Mouse (Mus musculus) hindbrain, postnatal 0 days (tissue): ENCODE measurements at regions not wholly inside any gene's neighbourhood (a gene's known extent, or its start where the extent isn't known, plus 50 kb on each side); places are given as distances from the start of the nearest gene placed in this dataset.
"Not testable (repeated sequence)": the region's sequence is repeated elsewhere in the genome, so short reads cannot be mapped to it uniquely, and the experiment has no call there.

Experiments used
- ATAC-seq: fragments of 200-750 bp; cut with Nextera tagmentation; 2 replicates; pipeline ENCODE4 v1.8.0; 2017; ENCODE audit warnings: mild to moderate bottlenecking, moderate TSS enrichment, moderate library complexity
- DNase-seq: peaks from one replicate; pipeline ENCODE4 v3.0.0-alpha.2; 2015; ENCODE audit warnings: low spot score
- H3K27ac ChIP-seq: fragments of 300-500 bp; sonication (generic); 2 replicates; pipeline ENCODE4 v1.5.1; 2014; ENCODE audit warnings: mild to moderate bottlenecking
- H3K27me3 ChIP-seq: fragments of 300-500 bp; sonication (generic); 2 replicates; pipeline ENCODE4 v1.6.1; 2014; ENCODE audit warnings: low read length, mixed read lengths; ENCODE audit not compliant: insufficient read depth
- H3K36me3 ChIP-seq: fragments of 300-500 bp; sonication (generic); 2 replicates; pipeline ENCODE4 v1.6.1; 2014; ENCODE audit warnings: low read length, mixed read lengths; ENCODE audit not compliant: insufficient read depth
- H3K4me1 ChIP-seq: fragments of 300-500 bp; sonication (generic); 2 replicates; pipeline ENCODE4 v1.6.1; 2014; ENCODE audit warnings: antibody characterized with exemption, low read length, mixed read lengths; ENCODE audit not compliant: insufficient read depth
- H3K4me2 ChIP-seq: fragments of 300-500 bp; sonication (generic); 2 replicates; pipeline ENCODE4 v1.6.1; 2014; ENCODE audit warnings: low read depth, mild to moderate bottlenecking, low read length, moderate library complexity, mixed read lengths
- H3K4me3 ChIP-seq: fragments of 300-500 bp; sonication (generic); 2 replicates; pipeline ENCODE4 v1.5.1; 2014; ENCODE audit warnings: low read length
- H3K9ac ChIP-seq: fragments of 300-500 bp; sonication (generic); replicated peaks from 2 replicates; pipeline ENCODE4 v1.6.1; 2014; ENCODE audit warnings: mild to moderate bottlenecking, low read length, moderate library complexity, mixed read lengths
- H3K9me3 ChIP-seq: fragments of 300-500 bp; sonication (generic); 2 replicates; pipeline ENCODE4 v1.6.1; 2016; ENCODE audit warnings: low read length, mixed read lengths
- CTCF ChIP-seq: IDR thresholded peaks from 2 replicates; pipeline ENCODE4 v1.5.1; 2016; ENCODE audit warnings: antibody characterized with exemption, control low read depth, low read depth
- WGBS: fragments of 180-500 bp; shearing (Covaris S2); extraction: QIAGEN DNeasy Blood & Tissue Kit; methylation state at CpG from one replicate; pipeline ENCODE4 v1.1.7; 2014; 5-methylcytosine and 5-hydroxymethylcytosine counted together

GRCm38 (mm10) chr14:53741246-53741645 lies 512.7 kb downstream of the Dad1 start:
- WGBS: 51% methylated on average over 4 of the region's 4 CpGs
- not testable (repeated sequence) for ATAC-seq, H3K36me3 ChIP-seq

DNA sequence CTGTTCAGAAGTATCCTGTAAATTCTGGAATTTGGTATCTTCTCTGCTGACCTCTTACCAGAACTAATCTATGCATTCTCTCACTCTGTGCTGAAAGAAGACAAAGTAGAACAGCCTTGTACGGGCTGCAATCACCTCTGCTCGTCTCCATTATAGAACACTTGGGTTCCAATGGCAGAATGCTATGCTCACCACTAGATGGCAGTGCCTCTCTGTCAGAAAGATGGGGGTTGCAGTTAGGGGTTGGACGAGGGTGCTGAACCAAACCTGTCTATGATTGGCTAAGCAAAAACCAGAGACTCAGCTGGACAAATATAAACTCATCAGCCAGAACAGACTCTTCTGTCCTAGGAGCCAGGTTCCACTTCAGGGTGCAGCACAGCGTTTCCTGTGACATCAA lies 515.9 kb downstream of the Dad1 start:
- 0 out of 2 replicates have a peak, but pooled peaks have one; percentile 18 for ATAC-seq
- not testable (repeated sequence) for DNase-seq, H3K27ac ChIP-seq, H3K4me3 ChIP-seq, H3K9ac ChIP-seq, H3K36me3 ChIP-seq, H3K9me3 ChIP-seq, H3K27me3 ChIP-seq, H3K4me2 ChIP-seq, H3K4me1 ChIP-seq
- peak; percentile 63 for TF ChIP-seq CTCF
- WGBS: 41% methylated on average over 4 of the region's 4 CpGs

More at GRCm38 (mm10) chr14:53741246-53741645, 512.7 kb downstream of the Dad1 start:
- peak; percentile 66 for TF ChIP-seq CTCF
- not testable (repeated sequence) for H3K27me3 ChIP-seq, H3K4me3 ChIP-seq, H3K9me3 ChIP-seq, H3K4me2 ChIP-seq, H3K9ac ChIP-seq, H3K4me1 ChIP-seq, H3K27ac ChIP-seq
- DNase-seq: peak; percentile 33

DNA sequence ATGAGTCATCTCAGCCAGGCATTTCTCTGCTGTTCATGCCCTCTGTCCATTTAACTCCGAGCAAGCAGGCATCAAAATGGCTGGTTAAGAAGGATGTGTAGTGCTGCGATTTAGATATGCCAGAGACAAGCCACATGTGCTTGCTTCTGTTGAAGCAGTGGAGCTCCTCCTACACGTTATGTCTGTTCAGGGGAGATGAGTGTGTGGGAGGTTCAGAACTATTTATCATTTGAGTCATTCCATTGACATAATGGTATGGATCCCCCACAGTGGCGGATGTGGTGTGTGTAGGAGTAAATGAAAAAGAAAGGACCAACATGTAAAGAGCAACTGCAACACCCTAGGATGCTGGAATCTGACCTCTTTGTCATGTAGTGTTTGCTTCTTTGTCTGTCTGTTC lies 517.6 kb downstream of the Dad1 start:
- ATAC-seq, H3K4me2 ChIP-seq, H3K36me3 ChIP-seq, H3K9me3 ChIP-seq, H3K27me3 ChIP-seq, DNase-seq, H3K27ac ChIP-seq, H3K4me3 ChIP-seq, H3K4me1 ChIP-seq, H3K9ac ChIP-seq: not testable (repeated sequence)
- 40% methylated on average over 4 of the region's 4 CpGs for WGBS

DNA sequence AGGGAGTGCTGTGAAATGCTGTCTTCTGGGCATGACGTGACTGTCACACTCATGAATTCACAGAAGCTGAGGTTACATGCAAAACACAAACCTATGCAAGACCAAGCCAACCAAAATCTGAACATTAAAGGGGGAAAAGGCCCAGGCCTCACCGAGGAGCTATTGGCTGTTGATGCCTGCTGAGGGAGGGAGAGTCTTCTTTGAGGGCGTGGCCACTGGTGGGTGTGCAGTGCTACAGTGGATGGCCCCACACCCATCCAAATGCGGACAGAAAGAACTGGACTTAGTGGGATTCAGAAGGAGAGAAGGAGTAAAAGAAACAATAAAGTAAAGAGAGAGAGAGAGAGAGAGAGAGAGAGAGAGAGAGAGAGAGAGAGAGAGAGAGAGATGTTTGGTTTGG lies 522.3 kb downstream of the Dad1 start:
- H3K4me3 ChIP-seq, H3K27me3 ChIP-seq, H3K36me3 ChIP-seq, H3K27ac ChIP-seq, DNase-seq, H3K9ac ChIP-seq, H3K4me2 ChIP-seq, H3K9me3 ChIP-seq, H3K4me1 ChIP-seq, ATAC-seq: not testable (repeated sequence)
- WGBS: no CpG with 5 or more reads among the region's 4 CpGs

DNA sequence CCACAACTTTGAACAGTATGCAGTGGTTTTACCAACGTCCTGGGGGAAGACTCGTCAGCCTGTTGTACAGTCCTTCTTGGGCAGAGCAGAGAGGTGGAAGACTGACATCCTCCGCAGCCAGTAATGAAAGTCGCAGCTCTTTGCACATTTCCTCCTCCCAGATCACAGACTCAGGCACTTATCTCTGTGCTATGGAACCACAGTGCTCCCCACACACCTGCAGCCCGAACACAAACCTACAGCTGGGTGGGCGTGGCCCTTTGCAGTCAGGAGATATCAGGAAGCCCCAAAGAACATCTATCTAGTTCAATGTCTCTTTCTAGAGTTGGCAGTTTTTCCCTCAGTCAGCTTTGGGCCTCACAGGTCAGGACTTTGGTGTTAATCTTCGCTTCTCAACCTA lies 524.0 kb downstream of the Dad1 start:
- H3K4me3 ChIP-seq, H3K4me2 ChIP-seq, H3K27ac ChIP-seq, H3K36me3 ChIP-seq, H3K4me1 ChIP-seq, DNase-seq, H3K9ac ChIP-seq, H3K9me3 ChIP-seq, ATAC-seq, H3K27me3 ChIP-seq: not testable (repeated sequence)
- WGBS: no CpG with 5 or more reads among the region's 7 CpGs

GRCm38 (mm10) chr14:53729149-53729548 lies 524.8 kb downstream of the Dad1 start:
- H3K36me3 ChIP-seq, ATAC-seq, H3K9me3 ChIP-seq, H3K4me2 ChIP-seq, DNase-seq, H3K4me3 ChIP-seq, H3K9ac ChIP-seq, H3K27ac ChIP-seq, H3K4me1 ChIP-seq, H3K27me3 ChIP-seq: not testable (repeated sequence)
- no CpG with 5 or more reads among the region's 1 CpGs for WGBS

GRCm38 (mm10) chr14:53726914-53727313 lies 527.0 kb downstream of the Dad1 start:
- not testable (repeated sequence) for H3K4me3 ChIP-seq, H3K9ac ChIP-seq, DNase-seq, H3K4me2 ChIP-seq, H3K9me3 ChIP-seq, H3K27ac ChIP-seq, H3K4me1 ChIP-seq, H3K36me3 ChIP-seq, H3K27me3 ChIP-seq
- WGBS: 27% methylated on average over 2 of the region's 4 CpGs
- ATAC-seq: peak; percentile 56; the same call in 1 of the 2 replicates

DNA sequence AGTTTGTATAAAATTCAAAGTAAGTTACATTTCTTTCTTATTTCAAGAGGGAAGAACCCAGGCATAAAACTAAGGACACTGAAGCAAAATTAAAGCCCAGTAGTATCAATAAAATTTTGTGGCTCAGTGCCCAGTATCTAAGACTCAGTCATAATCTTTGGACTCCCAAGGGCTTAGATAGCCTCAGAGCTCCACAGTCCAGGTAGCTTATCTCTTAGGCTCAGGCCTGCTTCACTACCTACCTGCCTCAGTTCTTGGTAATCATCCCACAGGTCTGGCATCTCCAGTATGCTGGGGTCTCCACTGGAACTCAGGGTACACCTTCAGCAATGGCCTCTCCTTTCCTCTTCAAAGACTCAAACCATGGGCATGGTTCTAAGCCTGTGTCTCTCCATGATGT lies 530.3 kb downstream of the Dad1 start:
- not testable (repeated sequence) for H3K4me3 ChIP-seq, H3K36me3 ChIP-seq, H3K27ac ChIP-seq, H3K4me1 ChIP-seq, H3K9me3 ChIP-seq, H3K4me2 ChIP-seq, ATAC-seq, H3K27me3 ChIP-seq, H3K9ac ChIP-seq, DNase-seq

DNA sequence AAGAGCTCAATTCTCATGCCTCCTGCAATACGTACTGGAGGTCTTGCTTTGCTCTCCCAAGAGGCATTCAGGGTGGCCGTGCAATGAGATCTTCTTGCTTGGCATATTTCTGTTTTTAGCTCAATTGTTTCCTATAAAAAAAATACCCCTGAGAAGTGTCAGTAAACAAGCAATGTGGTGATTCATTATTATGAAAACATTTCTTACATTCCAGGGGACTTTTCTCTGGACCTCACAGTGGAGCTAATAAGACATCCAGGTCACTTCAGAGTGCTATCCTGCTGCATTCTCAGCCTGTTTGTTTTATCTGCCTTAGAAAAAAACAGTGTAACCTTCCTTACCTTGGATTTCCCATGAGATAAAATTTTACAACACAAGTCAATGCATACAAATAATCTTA lies 532.0 kb downstream of the Dad1 start:
- 50% methylated on average over 1 of the region's 2 CpGs for WGBS

More for the DNA sequence above, 532.0 kb downstream of the Dad1 start:
- not testable (repeated sequence) for H3K27me3 ChIP-seq, H3K4me1 ChIP-seq, H3K9ac ChIP-seq, DNase-seq, H3K36me3 ChIP-seq, ATAC-seq, H3K4me2 ChIP-seq, H3K9me3 ChIP-seq, H3K27ac ChIP-seq, H3K4me3 ChIP-seq
